Mouse (Mus musculus) ovary, postnatal 14 days (tissue): ENCODE measurements around the gene Olfr330.
A peak's percentile ranks its signal among the peaks of the same experiment; 100 is the strongest.
"Not testable (repeated sequence)": the region's sequence is repeated elsewhere in the genome, so short reads cannot be mapped to it uniquely, and the experiment has no call there.

Experiments used
- DNase-seq: peaks from one replicate; pipeline ENCODE4 v3.0.0; 2022; ENCODE audit warnings: low spot score

The Olfr330 gene

DNA sequence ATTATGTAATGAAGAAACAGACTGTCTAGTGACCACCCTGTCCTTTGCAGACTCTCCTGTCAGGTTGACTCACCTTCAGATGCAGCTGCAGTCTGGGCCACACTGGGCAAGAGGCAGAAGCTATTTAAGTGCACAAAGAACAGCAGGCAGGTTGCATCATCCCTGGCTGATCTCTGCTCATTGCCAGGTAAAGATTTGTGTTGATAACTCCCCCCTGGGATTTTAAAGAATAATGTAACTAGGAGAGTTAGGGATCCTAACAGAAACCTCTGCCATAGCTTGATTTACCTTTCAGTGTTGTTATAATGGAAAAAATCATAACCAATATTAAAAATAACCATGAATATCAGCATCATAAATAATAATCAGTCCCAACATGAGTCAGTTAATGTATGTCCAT lies at the start of gene Olfr330:
Gene Olfr330 (minus strand): TSS at position 101 of the 400 bp plus-strand sequence.
- not testable (repeated sequence) for DNase-seq

- no peak for DNase-seq
Measured at GRCm38 (mm10) chr11:58578636-58579035, 44.0 kb upstream of the Olfr330 start.

- no peak for DNase-seq
Measured at GRCm38 (mm10) chr11:58577430-58577829, 42.8 kb upstream of the Olfr330 start, which contains the start of gene Olfr325. Gene Olfr325 (plus strand): TSS chr11:58577730.

GRCm38 (mm10) chr11:58570405-58570804 lies 35.8 kb upstream of the Olfr330 start, which contains the start of gene Olfr224:
Gene Olfr224 (minus strand): TSS chr11:58570553.
- peak; percentile 7 for DNase-seq

- DNase-seq: no peak
Measured at GRCm38 (mm10) chr11:58555536-58555935, 20.9 kb upstream of the Olfr330 start, which contains the start of gene Olfr328. Gene Olfr328 (minus strand): TSS chr11:58555636.

GRCm38 (mm10) chr11:58546322-58546721 lies 11.7 kb upstream of the Olfr330 start, which contains the start of gene Olfr329-ps:
Gene Olfr329-ps (minus strand): TSS chr11:58546422.
- no peak for DNase-seq

GRCm38 (mm10) chr11:58519756-58520155 lies 14.9 kb downstream of the Olfr330 start:
- DNase-seq: peak; percentile 15

DNA sequence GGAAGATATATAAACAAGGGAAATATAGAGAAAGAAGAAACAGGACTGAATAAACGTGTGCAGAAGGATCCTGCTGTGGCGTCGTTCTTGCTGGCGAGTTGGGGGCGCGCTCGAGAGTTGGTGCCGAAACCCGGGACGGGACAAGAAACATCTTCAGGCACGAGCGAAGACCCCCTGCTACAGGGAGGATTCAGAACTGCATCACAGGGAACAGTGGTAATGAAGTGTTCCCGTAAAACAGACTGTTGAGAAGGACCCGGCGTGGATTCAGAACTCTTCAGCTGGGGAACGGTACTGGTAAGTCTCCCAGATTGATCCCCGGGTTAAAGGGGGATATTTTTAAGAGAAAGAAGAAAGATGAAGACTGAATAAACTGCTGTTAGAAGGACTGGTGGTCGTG lies 15.7 kb downstream of the Olfr330 start:
- peak; percentile 47 for DNase-seq

- DNase-seq: not testable (repeated sequence)
Measured at GRCm38 (mm10) chr11:58509058-58509457, 25.6 kb downstream of the Olfr330 start.

- not testable (repeated sequence) for DNase-seq
Measured at GRCm38 (mm10) chr11:58502472-58502871, 32.2 kb downstream of the Olfr330 start, which contains the start of gene Olfr331. Gene Olfr331 (minus strand): TSS chr11:58502572.

DNA sequence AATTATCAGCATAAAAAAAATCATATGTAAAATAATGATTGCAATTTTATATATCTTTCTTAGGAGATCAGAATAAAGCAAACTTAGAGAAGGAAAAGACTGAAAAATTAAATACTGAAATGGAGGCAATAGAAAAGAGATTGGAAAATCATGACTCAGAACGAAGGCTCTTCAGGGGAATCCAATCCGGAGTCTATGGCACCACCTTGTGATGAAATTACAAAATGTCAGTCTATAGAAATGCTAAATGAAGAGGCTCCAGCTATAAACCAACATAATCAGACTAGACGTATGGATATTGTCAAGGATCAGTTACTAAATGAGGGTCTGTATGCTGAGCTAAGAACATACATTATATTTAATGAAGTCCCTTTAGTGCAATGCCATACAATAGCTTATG lies 35.3 kb downstream of the Olfr330 start:
- no peak for DNase-seq

GRCm38 (mm10) chr11:58498761-58499160 lies 35.9 kb downstream of the Olfr330 start:
- no peak for DNase-seq

DNA sequence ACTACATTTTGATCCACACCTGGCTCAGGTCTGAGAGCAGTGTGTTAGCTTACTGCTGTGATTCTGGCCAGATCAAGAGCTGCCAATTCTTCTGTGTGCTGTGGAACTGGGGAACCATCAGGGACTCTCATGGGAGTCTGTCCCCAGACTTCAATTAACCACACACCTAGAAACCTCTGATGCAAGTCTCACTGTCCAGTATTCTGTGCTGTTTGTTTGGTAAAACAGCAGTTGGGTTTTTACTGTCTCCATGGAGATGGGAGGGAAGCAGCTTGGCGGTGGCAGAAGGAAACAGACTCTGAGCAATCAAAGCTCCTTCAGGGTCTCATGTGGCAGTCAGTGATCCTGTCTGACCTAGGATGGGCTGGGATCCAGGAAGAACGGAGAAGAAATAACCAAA lies 42.2 kb downstream of the Olfr330 start, which contains the start of gene Olfr332:
Gene Olfr332 (minus strand): TSS at position 101 of the 400 bp plus-strand sequence.
- DNase-seq: no peak
